In the genomic region with DNA sequence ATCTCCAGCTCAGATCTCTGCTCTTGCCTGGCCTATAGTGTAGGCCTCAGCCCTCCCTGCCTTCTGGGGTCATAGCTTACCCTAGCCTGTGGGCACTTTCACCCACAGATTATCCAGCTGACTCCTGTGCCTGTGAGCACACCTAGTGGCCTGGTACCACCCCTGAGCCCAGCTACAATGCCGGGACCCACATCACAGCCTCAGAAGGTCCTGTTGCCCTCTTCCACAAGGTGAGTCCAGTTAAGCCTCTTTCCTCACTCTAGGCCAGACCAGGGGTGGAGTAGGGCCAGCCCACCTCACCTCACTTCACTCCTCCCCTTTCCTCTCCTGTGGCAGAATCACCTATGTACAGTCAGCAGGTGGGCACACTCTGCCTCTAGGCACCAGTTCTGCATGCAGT, we compare ENCODE assay signal across 14 mouse cellular contexts. TPM values are rescaled to one million over a fixed set of nuclear protein-coding genes. Genes with fewer than 3 reads are reported as not detected.
A peak's percentile ranks its signal among the peaks of the same experiment; 100 is the strongest.
DNase-seq lines count a peak whose midpoint lies in the region; ATAC-seq and TF ChIP-seq lines count a peak whose summit lies in the region.
"Had no signal": no experiment of that assay in that cellular context is flagged by ENCODE, and none has a peak within 500 bp of the region (broad histone marks: within the 10 kb centered on the region; RNA-seq: fewer than 3 reads in every experiment).

No protein-coding gene starts in this region.

- H3K27me3 ChIP-seq in embryonic facial prominence, embryonic 13.5 days = no peaks in the 10 kb centered on the region
- H3K27me3 ChIP-seq in embryonic facial prominence, embryonic 10.5 days (replicated peaks; ENCODE audit: low read depth, poor library complexity, severe bottlenecking) = no peaks in the 10 kb centered on the region
- no peaks in the 10 kb centered on the region for H3K27me3 ChIP-seq in intestine, embryonic 14.5 days (replicated peaks; ENCODE audit: control insufficient read depth, insufficient read depth, low read length)
- no peaks in the 10 kb centered on the region for H3K27me3 ChIP-seq in intestine, postnatal 0 days (replicated peaks; ENCODE audit: control insufficient read depth, insufficient read depth, low read length)
- H3K27me3 ChIP-seq: midbrain, embryonic 12.5 days; Patski had no signal

- intact Hi-C loops in left cerebral cortex, adult 2 months (cut with DNase I) = no loop called here

- peak; percentile 50; the same call in 1 of the 2 replicates for ATAC-seq in embryonic facial prominence, embryonic 13.5 days (ENCODE audit: insufficient number of reproducible peaks, insufficient read depth, low FRiP score, low TSS enrichment, low read depth)
- peak; percentile 20 for ATAC-seq in intestine, embryonic 14.5 days (replicated peaks; ENCODE audit: low FRiP score, low TSS enrichment, low read depth)
- ATAC-seq in intestine, postnatal 0 days = no peak; the same call in 1 of the 2 replicates
- ATAC-seq: hindbrain, postnatal 0 days; Patski had no signal

- no peak overlapping the region for H3K4me2 ChIP-seq in embryonic facial prominence, embryonic 13.5 days
- H3K4me2 ChIP-seq in intestine, embryonic 14.5 days (ENCODE audit: low read length) = no peak overlapping the region
- no peak overlapping the region for H3K4me2 ChIP-seq in intestine, postnatal 0 days (replicated peaks; ENCODE audit: low read depth)
- H3K4me2 ChIP-seq: midbrain, embryonic 12.5 days had no signal

- DNase-seq in embryonic facial prominence, embryonic 10.5 days (ENCODE audit: low spot score) = no peak
- DNase-seq in intestine, embryonic 14.5 days (ENCODE audit: low spot score) = no peak
- peak; percentile 30 for DNase-seq in retina, postnatal 1 day
- DNase-seq in retina, embryonic 14.5 days (ENCODE audit: low spot score) = no peak
- no peak for DNase-seq in left cerebral cortex, adult 2 months (ENCODE audit: extremely low spot score in 1 of 2, low spot score in 2 of 2)
- DNase-seq in layer of hippocampus, postnatal 36 days = no peak

- H3K36me3 ChIP-seq in embryonic facial prominence, embryonic 13.5 days = peaks cover 100% of the 10 kb centered on the region
- H3K36me3 ChIP-seq in embryonic facial prominence, embryonic 10.5 days (replicated peaks) = peaks cover 100% of the 10 kb centered on the region
- H3K36me3 ChIP-seq in intestine, embryonic 14.5 days (ENCODE audit: control insufficient read depth, insufficient read depth, low read length) = peaks cover 98% of the 10 kb centered on the region
- peaks cover 94% of the 10 kb centered on the region for H3K36me3 ChIP-seq in intestine, postnatal 0 days (ENCODE audit: control insufficient read depth, insufficient read depth)

- WGBS in embryonic facial prominence, embryonic 13.5 days = 92% methylated on average over 1 of the region's 1 CpGs
- WGBS in embryonic facial prominence, embryonic 10.5 days = 86% methylated on average over 1 of the region's 1 CpGs
- 79% methylated on average over 1 of the region's 1 CpGs for WGBS in intestine, embryonic 14.5 days
- 93% methylated on average over 1 of the region's 1 CpGs for WGBS in intestine, postnatal 0 days

- H3K27ac ChIP-seq in embryonic facial prominence, embryonic 13.5 days = no peak overlapping the region
- no peak overlapping the region for H3K27ac ChIP-seq in embryonic facial prominence, embryonic 10.5 days (replicated peaks)
- no peak overlapping the region for H3K27ac ChIP-seq in intestine, embryonic 14.5 days (ENCODE audit: low read depth)
- H3K27ac ChIP-seq in intestine, postnatal 0 days (ENCODE audit: low read depth, low read length) = no peak overlapping the region
- H3K27ac ChIP-seq in left cerebral cortex, adult 2 months = no peak overlapping the region
- H3K27ac ChIP-seq: hindbrain, postnatal 0 days; liver, embryonic 14.5 days had no signal

- H3K4me3 ChIP-seq in embryonic facial prominence, embryonic 13.5 days = no peak overlapping the region
- H3K4me3 ChIP-seq in embryonic facial prominence, embryonic 10.5 days = no peak overlapping the region
- no peak overlapping the region for H3K4me3 ChIP-seq in intestine, embryonic 14.5 days (ENCODE audit: low read depth, low read length)
- H3K4me3 ChIP-seq in intestine, postnatal 0 days (ENCODE audit: low read depth, low read length) = no peak overlapping the region
- H3K4me3 ChIP-seq in left cerebral cortex, adult 2 months = no peak overlapping the region
- H3K4me3 ChIP-seq: midbrain, embryonic 12.5 days had no signal

- H3K9ac ChIP-seq in embryonic facial prominence, embryonic 13.5 days = 0 out of 2 replicates have a peak overlapping the region, but pooled peaks have one; percentile 0
- no peak overlapping the region for H3K9ac ChIP-seq in intestine, embryonic 14.5 days (ENCODE audit: low read length)
- H3K9ac ChIP-seq in intestine, postnatal 0 days (ENCODE audit: low read depth, low read length) = no peak overlapping the region
- H3K9ac ChIP-seq: liver, embryonic 14.5 days; midbrain, embryonic 12.5 days had no signal

- peaks cover 23% of the 10 kb centered on the region for H3K4me1 ChIP-seq in embryonic facial prominence, embryonic 13.5 days
- no peaks in the 10 kb centered on the region for H3K4me1 ChIP-seq in embryonic facial prominence, embryonic 10.5 days
- no peaks in the 10 kb centered on the region; the same call in 1 of the 2 replicates for H3K4me1 ChIP-seq in intestine, embryonic 14.5 days (replicated peaks; ENCODE audit: control insufficient read depth, insufficient read depth, low read length)
- no peaks in the 10 kb centered on the region for H3K4me1 ChIP-seq in intestine, postnatal 0 days (replicated peaks; ENCODE audit: control insufficient read depth, insufficient read depth, low read length)

- TF ChIP-seq CTCF in intestine, postnatal 0 days (IDR thresholded peaks at IDR 0.05; ENCODE audit: low read depth) = no peak
- no peak for TF ChIP-seq CTCF in left cerebral cortex, adult 2 months (IDR thresholded peaks at IDR 0.05)

- no peaks in the 10 kb centered on the region for H3K9me3 ChIP-seq in embryonic facial prominence, embryonic 13.5 days
- no peaks in the 10 kb centered on the region; the same call in 1 of the 2 replicates for H3K9me3 ChIP-seq in embryonic facial prominence, embryonic 10.5 days
- H3K9me3 ChIP-seq in intestine, embryonic 14.5 days (ENCODE audit: control insufficient read depth, low read length) = no peaks in the 10 kb centered on the region
- H3K9me3 ChIP-seq in intestine, postnatal 0 days (ENCODE audit: control insufficient read depth) = no peaks in the 10 kb centered on the region
- H3K9me3 ChIP-seq: midbrain, embryonic 12.5 days had no signal

RNA-seq across cellular contexts. Expression of a gene that starts 7.3 kb away (rescaled TPM):
- polyA plus RNA-seq in embryonic facial prominence, embryonic 13.5 days (2015; fragmentation: Nextera tagmentation; extraction: Ambion mirVana) = 315 and 322 TPM in 2 replicates
- polyA plus RNA-seq in embryonic facial prominence, embryonic 10.5 days (2016; fragmentation: Nextera tagmentation; extraction: Ambion mirVana) = 281 and 301 TPM in 2 replicates
- polyA plus RNA-seq in intestine, embryonic 14.5 days (2014; fragmentation: Nextera tagmentation; extraction: Ambion mirVana) = 198 and 203 TPM in 2 replicates
- 87.6 and 91.9 TPM in 2 replicates for polyA plus RNA-seq in intestine, postnatal 0 days (2015; fragmentation: Nextera tagmentation; extraction: Ambion mirVana)
- 10 to 100 TPM; 27.9 to 34.2 TPM for total RNA-seq in left cerebral cortex, adult 2 months (2021)
- total RNA-seq in layer of hippocampus, postnatal 36 days (2021) = 10 to 100 TPM; 21.2 to 25.9 TPM

RNA-seq across cellular contexts. Expression of a gene that starts 10.7 kb away (rescaled TPM):
- polyA plus RNA-seq in embryonic facial prominence, embryonic 13.5 days (2015; fragmentation: Nextera tagmentation; extraction: Ambion mirVana) = 0.60 and 0.92 TPM in 2 replicates
- 0.82 and 0.88 TPM in 2 replicates for polyA plus RNA-seq in embryonic facial prominence, embryonic 10.5 days (2016; fragmentation: Nextera tagmentation; extraction: Ambion mirVana)
- 0.62 and 0.71 TPM in 2 replicates for polyA plus RNA-seq in intestine, embryonic 14.5 days (2014; fragmentation: Nextera tagmentation; extraction: Ambion mirVana)
- 0.12 TPM in 1 of 2 replicates, not detected in the other for polyA plus RNA-seq in intestine, postnatal 0 days (2015; fragmentation: Nextera tagmentation; extraction: Ambion mirVana)
- total RNA-seq in left cerebral cortex, adult 2 months (2021) = under 1 TPM in 1 of 2 experiments, not detected in 1; 0.27 TPM
- total RNA-seq in layer of hippocampus, postnatal 36 days (2021) = not detected
- total RNA-seq: heart, adult 18-20 months; heart, postnatal 10 days had no signal

RNA-seq across cellular contexts. Expression of a gene that starts 15.4 kb away (rescaled TPM):
- polyA plus RNA-seq in embryonic facial prominence, embryonic 13.5 days (2015; fragmentation: Nextera tagmentation; extraction: Ambion mirVana) = 2.2 and 2.5 TPM in 2 replicates
- polyA plus RNA-seq in embryonic facial prominence, embryonic 10.5 days (2016; fragmentation: Nextera tagmentation; extraction: Ambion mirVana) = 0.85 and 1.0 TPM in 2 replicates
- polyA plus RNA-seq in intestine, embryonic 14.5 days (2014; fragmentation: Nextera tagmentation; extraction: Ambion mirVana) = 1.5 and 1.6 TPM in 2 replicates
- 0.69 and 0.92 TPM in 2 replicates for polyA plus RNA-seq in intestine, postnatal 0 days (2015; fragmentation: Nextera tagmentation; extraction: Ambion mirVana)
- 10 to 100 TPM; 51.8 to 59.3 TPM for total RNA-seq in left cerebral cortex, adult 2 months (2021)
- total RNA-seq in layer of hippocampus, postnatal 36 days (2021) = 10 to 100 TPM; 24.5 to 26.0 TPM
- total RNA-seq: heart, adult 18-20 months; heart, postnatal 10 days had no signal
- polyA plus RNA-seq: liver, embryonic 14.5 days had no signal

RNA-seq across cellular contexts. Expression of a gene that starts 23.0 kb away (rescaled TPM):
- polyA plus RNA-seq in embryonic facial prominence, embryonic 13.5 days (2015; fragmentation: Nextera tagmentation; extraction: Ambion mirVana) = 46.2 and 47.4 TPM in 2 replicates
- 17.1 and 21.4 TPM in 2 replicates for polyA plus RNA-seq in embryonic facial prominence, embryonic 10.5 days (2016; fragmentation: Nextera tagmentation; extraction: Ambion mirVana)
- polyA plus RNA-seq in intestine, embryonic 14.5 days (2014; fragmentation: Nextera tagmentation; extraction: Ambion mirVana) = 38.0 and 38.5 TPM in 2 replicates
- 17.2 and 21.7 TPM in 2 replicates for polyA plus RNA-seq in intestine, postnatal 0 days (2015; fragmentation: Nextera tagmentation; extraction: Ambion mirVana)
- total RNA-seq in left cerebral cortex, adult 2 months (2021) = 100 to 1,000 TPM; 215 to 228 TPM
- 100 to 1,000 TPM; 173 to 213 TPM for total RNA-seq in layer of hippocampus, postnatal 36 days (2021)

RNA-seq across cellular contexts. Expression of a gene that starts 26.5 kb away (rescaled TPM):
- polyA plus RNA-seq in embryonic facial prominence, embryonic 13.5 days (2015; fragmentation: Nextera tagmentation; extraction: Ambion mirVana) = 17.6 and 18.5 TPM in 2 replicates
- 17.6 and 17.7 TPM in 2 replicates for polyA plus RNA-seq in embryonic facial prominence, embryonic 10.5 days (2016; fragmentation: Nextera tagmentation; extraction: Ambion mirVana)
- 10.8 and 11.4 TPM in 2 replicates for polyA plus RNA-seq in intestine, embryonic 14.5 days (2014; fragmentation: Nextera tagmentation; extraction: Ambion mirVana)
- 3.4 and 3.8 TPM in 2 replicates for polyA plus RNA-seq in intestine, postnatal 0 days (2015; fragmentation: Nextera tagmentation; extraction: Ambion mirVana)
- 100 to 1,000 TPM; 110 to 115 TPM for total RNA-seq in left cerebral cortex, adult 2 months (2021)
- total RNA-seq in layer of hippocampus, postnatal 36 days (2021) = 10 to 100 TPM; 95.3 to 95.9 TPM
